Mouse (Mus musculus) olfactory bulb, adult 2 months (tissue): ENCODE results near the gene 3110082I17Rik.

Experiments used
- CTCF ChIP-seq: fragments of 200-500 bp; IDR thresholded peaks from 2 replicates; pipeline ENCODE4 v1.5.1; 2012; ENCODE audit warnings: low read depth, mild to moderate bottlenecking, low read length, moderate library complexity; ENCODE audit not compliant: insufficient read depth
- POLR2A ChIP-seq: fragments of 200-500 bp; IDR thresholded peaks from 2 replicates; pipeline ENCODE4 v1.6.1; 2012; ENCODE audit warnings: mild to moderate bottlenecking, low read depth, low read length, moderate library complexity; ENCODE audit not compliant: insufficient read depth

GRCm38 (mm10) chr5:139367884-139368458, 92.4 kb downstream of the 3110082I17Rik start:
- TF ChIP-seq POLR2A, result no peak
- no peak for TF ChIP-seq CTCF
